Mouse (Mus musculus) heart, postnatal 0 days (tissue): ENCODE results near the gene Wasf2. TPM values are rescaled to one million over a fixed set of nuclear protein-coding genes. Genes with fewer than 3 reads are reported as not detected.
A peak's percentile ranks its signal among the peaks of the same experiment; 100 is the strongest.

Experiments
- ATAC-seq: fragments of 200-750 bp; cut with Nextera tagmentation; 2 replicates; pipeline ENCODE4 v1.8.0; 2017; ENCODE audit warnings: low read depth, moderate number of reproducible peaks, moderate library complexity; ENCODE audit not compliant: insufficient read depth
- DNase-seq: peaks from one replicate; pipeline ENCODE4 v3.0.0-alpha.2; 2016; ENCODE audit warnings: low spot score
- H3K27ac ChIP-seq: fragments of 300-500 bp; sonication (generic); 2 replicates; pipeline ENCODE4 v1.5.1; 2014; ENCODE audit warnings: low read depth, mild to moderate bottlenecking
- H3K27me3 ChIP-seq: fragments of 300-500 bp; sonication (generic); 2 replicates; pipeline ENCODE4 v1.6.1; 2014; ENCODE audit warnings: low read length, mixed read lengths; ENCODE audit not compliant: control insufficient read depth, insufficient read depth
- H3K36me3 ChIP-seq: fragments of 300-500 bp; sonication (generic); replicated peaks from 2 replicates; pipeline ENCODE4 v1.6.1; 2014; ENCODE audit warnings: low read length, mixed read lengths; ENCODE audit not compliant: control insufficient read depth, insufficient read depth
- H3K4me1 ChIP-seq: fragments of 300-500 bp; sonication (generic); 2 replicates; pipeline ENCODE4 v1.6.1; 2014; ENCODE audit warnings: antibody characterized with exemption; ENCODE audit not compliant: control insufficient read depth, insufficient read depth
- H3K4me2 ChIP-seq: fragments of 300-500 bp; sonication (generic); 2 replicates; pipeline ENCODE4 v1.6.1; 2014; ENCODE audit warnings: low read depth, mild to moderate bottlenecking, low read length, moderate library complexity
- H3K4me3 ChIP-seq: fragments of 300-500 bp; sonication (generic); 2 replicates; pipeline ENCODE4 v1.5.1; 2014; ENCODE audit warnings: low read depth, low read length
- H3K9ac ChIP-seq: fragments of 300-500 bp; sonication (generic); replicated peaks from 2 replicates; pipeline ENCODE4 v1.6.1; 2014; ENCODE audit warnings: low read depth, low read length, mixed read lengths
- H3K9me3 ChIP-seq: fragments of 300-500 bp; sonication (generic); replicated peaks from 2 replicates; pipeline ENCODE4 v1.6.1; 2016; ENCODE audit warnings: low read length; ENCODE audit not compliant: control insufficient read depth
- CTCF ChIP-seq: IDR thresholded peaks from 2 replicates; pipeline ENCODE4 v1.5.1; 2016; ENCODE audit warnings: antibody characterized with exemption, control low read depth, low read depth
- EP300 ChIP-seq: IDR thresholded peaks from 2 replicates; pipeline ENCODE4 v1.6.1; 2016; ENCODE audit warnings: antibody characterized with exemption, low read depth
- WGBS: fragments of 180-500 bp; shearing (Covaris S2); extraction: QIAGEN DNeasy Blood & Tissue Kit; methylation state at CpG from one replicate; pipeline ENCODE4 v1.1.7; 2014; 5-methylcytosine and 5-hydroxymethylcytosine counted together
- polyA plus RNA-seq: library from polyadenylated mRNA; unstranded; fragments of >200 nt; fragmentation: Nextera tagmentation; extraction: Ambion mirVana; gene quantifications from 2 replicates; pipeline ENCODE4 v1.2.1, GENCODE M21; 2015
- total RNA-seq: library from RNA; depleted of rRNA; stranded (reverse); fragments of >200 nt; gene quantifications from 2 replicates; pipeline ENCODE4 v1.2.3, GENCODE M21; 2014; ENCODE audit warnings: low replicate concordance

Wasf2 gene
- total and polyA plus RNA-seq, 2 experiments from 2014 or later = 54.5 to 62.4 TPM

DNA sequence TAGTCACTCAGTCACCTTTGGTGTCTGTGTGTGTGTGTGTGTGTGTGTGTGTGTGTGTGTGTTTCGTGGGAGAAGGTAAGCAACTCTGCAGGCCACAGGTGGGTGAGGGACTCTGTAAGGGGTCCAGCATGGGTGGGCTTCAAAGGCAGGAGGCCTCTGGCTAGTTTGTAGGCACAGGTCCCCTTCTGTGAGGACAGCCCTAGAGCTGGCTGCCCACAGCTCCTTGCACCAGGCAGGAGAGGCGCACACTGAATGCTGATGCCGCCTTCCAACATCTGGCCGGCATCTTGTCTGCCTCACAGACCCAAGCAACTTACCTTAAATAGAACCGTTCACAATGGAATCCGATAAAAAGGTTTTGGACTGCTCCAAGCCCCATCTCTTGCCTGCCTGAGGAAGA lies 69.4 kb downstream of the Wasf2 start:
- peak overlapping the region; percentile 28; the same call in 1 of the 2 replicates for H3K9ac ChIP-seq
- 48% methylated on average over 6 of the region's 6 CpGs for WGBS

DNA sequence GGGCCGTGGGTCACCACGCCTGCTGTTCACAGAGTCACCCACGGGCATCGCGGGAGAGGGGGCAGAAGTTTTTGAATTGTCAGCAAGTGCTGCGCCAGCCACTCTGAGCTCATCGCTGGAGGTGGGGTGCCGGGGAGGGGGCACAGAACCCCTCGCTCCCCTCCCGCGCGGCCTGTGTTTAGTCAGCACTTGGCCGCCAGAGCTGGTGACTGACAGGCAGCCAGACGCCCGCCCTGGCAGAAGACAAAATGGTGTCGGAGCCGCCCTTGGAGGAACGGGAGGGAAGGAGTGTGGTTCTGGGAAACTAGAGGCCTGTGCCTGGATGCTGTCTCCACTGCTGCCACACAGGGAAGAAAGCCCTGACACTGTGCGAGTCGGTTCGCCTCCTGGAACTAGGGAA lies 70.0 kb downstream of the Wasf2 start:
- Histone ChIP-seq H3K27me3 (no peaks in the 10 kb centered on the region), H3K4me2 (0 out of 2 replicates have a peak overlapping the region, but pooled peaks have one; percentile 10), H3K4me3 (no peak overlapping the region), H3K27ac (peak overlapping the region; percentile 60), H3K36me3 (peaks cover 21% of the 10 kb centered on the region), H3K9ac (0 out of 2 replicates have a peak overlapping the region, but pooled peaks have one; percentile 28), H3K9me3 (no peaks in the 10 kb centered on the region), H3K4me1 (peaks cover 38% of the 10 kb centered on the region; the same call in 1 of the 2 replicates)
- 35% methylated on average over 21 of the region's 21 CpGs for WGBS
- ATAC-seq (no peak), DNase-seq (no peak)
- TF ChIP-seq EP300 = no peak
- TF ChIP-seq CTCF = no peak

More for the DNA sequence above, 69.4 kb downstream of the Wasf2 start:
- H3K4me2 ChIP-seq = no peak overlapping the region
- peak overlapping the region; percentile 60; the same call in 1 of the 2 replicates for H3K27ac ChIP-seq
- H3K36me3 ChIP-seq = peaks cover 27% of the 10 kb centered on the region
- ATAC-seq (no peak), DNase-seq (no peak)
- H3K4me1 ChIP-seq = peaks cover 38% of the 10 kb centered on the region; the same call in 1 of the 2 replicates
- H3K4me3 ChIP-seq = no peak overlapping the region
- no peaks in the 10 kb centered on the region for H3K9me3 ChIP-seq
- TF ChIP-seq EP300 = no peak
- no peaks in the 10 kb centered on the region for H3K27me3 ChIP-seq

DNA sequence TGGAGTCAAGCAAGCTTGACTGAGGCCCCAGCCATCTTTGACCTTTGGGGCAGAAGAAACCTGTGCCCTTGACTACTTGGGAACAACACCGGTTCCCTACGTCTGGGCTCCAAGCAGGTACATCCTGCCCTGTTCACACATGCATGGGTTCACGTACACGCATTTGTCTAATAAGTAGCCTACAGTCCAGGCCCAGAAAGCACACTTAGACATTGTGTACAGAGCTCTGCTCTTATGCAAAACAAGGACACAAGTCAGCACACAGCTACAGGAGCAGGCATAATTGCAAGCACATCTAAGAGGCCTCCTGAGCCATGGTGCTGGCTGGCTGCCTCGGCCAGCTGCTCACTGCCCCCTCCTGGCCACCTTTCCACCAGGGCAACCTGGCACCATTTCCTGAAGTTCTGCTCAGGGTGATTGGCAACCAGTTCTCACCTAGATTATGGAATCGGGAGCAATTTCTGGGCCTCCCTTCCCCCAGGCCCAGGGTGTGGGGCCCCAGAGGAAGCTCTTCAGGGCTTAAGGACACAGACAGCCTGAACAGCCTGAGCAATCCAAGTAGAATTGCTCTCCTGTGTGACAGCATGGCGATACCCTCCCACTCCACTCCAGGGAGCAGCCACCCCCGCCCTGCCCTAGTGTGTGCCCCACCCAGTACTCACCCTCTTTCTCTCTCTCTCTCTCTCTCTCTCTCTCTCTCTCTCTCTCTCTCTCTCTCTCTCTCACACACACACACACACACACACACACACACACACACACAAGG lies 70.9 kb downstream of the Wasf2 start:
- Histone ChIP-seq H3K4me3 (no peak overlapping the region), H3K36me3 (peaks cover 13% of the 10 kb centered on the region), H3K4me1 (peaks cover 38% of the 10 kb centered on the region; the same call in 1 of the 2 replicates), H3K27me3 (no peaks in the 10 kb centered on the region), H3K4me2 (no peak overlapping the region), H3K9ac (no peak overlapping the region), H3K9me3 (no peaks in the 10 kb centered on the region), H3K27ac (peak overlapping the region; percentile 60)
- 55% methylated on average over 8 of the region's 8 CpGs for WGBS
- ATAC-seq (peak; percentile 60), DNase-seq (peak; percentile 82)
- peak; percentile 70 for TF ChIP-seq CTCF
- no peak for TF ChIP-seq EP300

DNA sequence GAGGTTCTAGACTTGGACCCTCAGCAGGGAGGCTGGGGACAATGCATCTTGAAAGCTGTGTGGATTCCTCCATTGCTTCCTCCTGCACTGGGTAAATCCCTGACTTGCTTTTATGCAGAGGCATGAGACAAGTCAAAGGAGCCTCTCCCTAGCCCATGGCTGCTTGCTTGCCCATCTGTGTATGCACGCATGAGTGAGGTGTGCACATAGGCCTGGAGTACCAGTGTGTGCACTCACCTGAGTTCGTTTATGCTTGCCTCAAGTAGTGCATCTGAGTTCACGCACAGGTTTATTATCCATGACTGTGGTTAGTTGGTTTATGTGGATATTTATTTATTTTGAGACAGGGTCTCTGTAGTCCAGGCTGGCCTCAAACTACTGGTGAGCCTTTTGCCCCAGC lies 71.9 kb downstream of the Wasf2 start:
- Histone ChIP-seq H3K4me1 (peaks cover 38% of the 10 kb centered on the region; the same call in 1 of the 2 replicates), H3K9me3 (no peaks in the 10 kb centered on the region), H3K4me3 (no peak overlapping the region), H3K4me2 (no peak overlapping the region), H3K27ac (no peak overlapping the region), H3K27me3 (no peaks in the 10 kb centered on the region), H3K36me3 (0 out of 2 replicates have a peak, but pooled peaks cover 5% of the 10 kb centered on the region), H3K9ac (no peak overlapping the region)
- no peak for TF ChIP-seq CTCF
- TF ChIP-seq EP300 = no peak
- 93% methylated on average over 3 of the region's 3 CpGs for WGBS
- DNase-seq = no peak
- no peak for ATAC-seq

DNA sequence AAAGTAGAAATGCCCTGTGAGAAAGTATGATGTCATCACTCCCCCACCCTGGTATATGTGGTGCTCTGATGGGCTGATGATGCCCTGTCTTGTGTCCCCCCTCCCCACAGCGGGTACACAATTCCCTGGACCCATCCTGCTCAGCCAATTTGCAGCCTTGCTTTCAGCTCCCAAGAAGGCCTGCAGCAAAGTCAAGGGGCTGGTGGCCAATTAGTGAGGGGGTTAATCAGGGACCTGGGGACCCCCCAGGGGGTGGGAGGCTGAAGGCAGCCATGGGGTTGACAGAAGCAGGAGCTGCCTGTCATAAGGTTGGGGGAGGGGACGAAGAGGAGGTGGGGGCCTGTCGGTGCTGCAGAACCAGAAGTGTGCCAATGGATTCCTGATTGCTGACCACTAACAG lies 73.3 kb downstream of the Wasf2 start:
- Histone ChIP-seq H3K4me2 (no peak overlapping the region), H3K4me3 (no peak overlapping the region), H3K9me3 (no peaks in the 10 kb centered on the region), H3K36me3 (no peaks in the 10 kb centered on the region), H3K27me3 (no peaks in the 10 kb centered on the region), H3K9ac (no peak overlapping the region), H3K27ac (no peak overlapping the region), H3K4me1 (peaks cover 28% of the 10 kb centered on the region; the same call in 1 of the 2 replicates)
- no peak for TF ChIP-seq EP300
- TF ChIP-seq CTCF = no peak
- WGBS = 56% methylated on average over 3 of the region's 3 CpGs
- no peak for ATAC-seq
- no peak for DNase-seq
